Mouse (Mus musculus): ENCODE data around the gene Ppp1r14c.
A peak's percentile ranks its signal among the peaks of the same experiment; 100 is the strongest.
"Not testable (repeated sequence)": the region's sequence is repeated elsewhere in the genome, so short reads cannot be mapped to it uniquely, and the experiment has no call there.

Ppp1r14c gene

GRCm38 (mm10) chr10:3402284-3402683 lies 36.4 kb downstream of the Ppp1r14c start:
- no peak for DNase-seq (ENCODE audit: inconsistent ontology term)

- no peak for DNase-seq (ENCODE audit: inconsistent ontology term)
Measured at GRCm38 (mm10) chr10:3403416-3404137, 37.7 kb downstream of the Ppp1r14c start.

GRCm38 (mm10) chr10:3404362-3404761 lies 38.5 kb downstream of the Ppp1r14c start:
- DNase-seq (ENCODE audit: inconsistent ontology term): no peak

- DNase-seq (ENCODE audit: inconsistent ontology term): no peak
Measured at GRCm38 (mm10) chr10:3406280-3406679, 40.4 kb downstream of the Ppp1r14c start.

- no peak for DNase-seq (ENCODE audit: inconsistent ontology term)
Measured at GRCm38 (mm10) chr10:3408036-3408661, 42.3 kb downstream of the Ppp1r14c start.

GRCm38 (mm10) chr10:3408699-3409098 lies 42.8 kb downstream of the Ppp1r14c start:
- no peak for DNase-seq (ENCODE audit: inconsistent ontology term)

- DNase-seq (ENCODE audit: inconsistent ontology term): no peak
Measured at GRCm38 (mm10) chr10:3411222-3411621, 45.4 kb downstream of the Ppp1r14c start.

GRCm38 (mm10) chr10:3411639-3412038 lies 45.8 kb downstream of the Ppp1r14c start:
- DNase-seq (ENCODE audit: inconsistent ontology term): no peak

GRCm38 (mm10) chr10:3414813-3415212 lies 49.0 kb downstream of the Ppp1r14c start:
- DNase-seq (ENCODE audit: inconsistent ontology term): peak; percentile 44

GRCm38 (mm10) chr10:3416565-3416964 lies 50.7 kb downstream of the Ppp1r14c start:
- no peak for DNase-seq (ENCODE audit: inconsistent ontology term)

- no peak for DNase-seq (ENCODE audit: inconsistent ontology term)
Measured at GRCm38 (mm10) chr10:3417408-3417807, 51.6 kb downstream of the Ppp1r14c start.

GRCm38 (mm10) chr10:3424016-3424415 lies 58.2 kb downstream of the Ppp1r14c start:
- DNase-seq (ENCODE audit: inconsistent ontology term): peak; percentile 90

- DNase-seq (ENCODE audit: inconsistent ontology term): peak; percentile 38
Measured at GRCm38 (mm10) chr10:3427689-3428399, 62.0 kb downstream of the Ppp1r14c start.

GRCm38 (mm10) chr10:3434848-3435474 lies 69.1 kb downstream of the Ppp1r14c start:
- DNase-seq (ENCODE audit: inconsistent ontology term): no peak

GRCm38 (mm10) chr10:3440722-3441471 lies 75.0 kb downstream of the Ppp1r14c start:
- no peak for DNase-seq (ENCODE audit: inconsistent ontology term)

- DNase-seq (ENCODE audit: inconsistent ontology term): not testable (repeated sequence)
Measured at GRCm38 (mm10) chr10:3446748-3447147, 80.9 kb downstream of the Ppp1r14c start.

- no peak for DNase-seq (ENCODE audit: inconsistent ontology term)
Measured at GRCm38 (mm10) chr10:3448699-3449098, 82.8 kb downstream of the Ppp1r14c start.

- DNase-seq (ENCODE audit: inconsistent ontology term): no peak
Measured at GRCm38 (mm10) chr10:3451930-3452329, 86.1 kb downstream of the Ppp1r14c start.

GRCm38 (mm10) chr10:3452822-3453475 lies 87.1 kb downstream of the Ppp1r14c start:
- no peak for DNase-seq (ENCODE audit: inconsistent ontology term)

- DNase-seq (ENCODE audit: inconsistent ontology term): no peak
Measured at GRCm38 (mm10) chr10:3458686-3459085, 92.8 kb downstream of the Ppp1r14c start.

GRCm38 (mm10) chr10:3460841-3461240 lies 95.0 kb downstream of the Ppp1r14c start:
- peak; percentile 4 for DNase-seq (ENCODE audit: inconsistent ontology term)
